Mouse (Mus musculus) midbrain, embryonic 15.5 days (tissue): ENCODE measurements around the gene Pak6. TPM values are rescaled to one million over a fixed set of nuclear protein-coding genes. Genes with fewer than 3 reads are reported as not detected.

Source experiments
- ATAC-seq: fragments of 200-750 bp; cut with Nextera tagmentation; replicated peaks from 2 replicates; pipeline ENCODE4 v1.8.0; 2017; ENCODE audit warnings: moderate TSS enrichment
- H3K27ac ChIP-seq: fragments of 300-500 bp; sonication (generic); 2 replicates; pipeline ENCODE4 v1.5.1; 2015; ENCODE audit warnings: mild to moderate bottlenecking, inconsistent platforms
- H3K27me3 ChIP-seq: fragments of 300-500 bp; sonication (generic); replicated peaks from 2 replicates; pipeline ENCODE4 v1.6.1; 2015; ENCODE audit warnings: inconsistent platforms
- H3K36me3 ChIP-seq: fragments of 300-500 bp; sonication (generic); replicated peaks from 2 replicates; pipeline ENCODE4 v1.6.1; 2015; ENCODE audit warnings: inconsistent platforms
- H3K4me1 ChIP-seq: fragments of 300-500 bp; sonication (generic); 2 replicates; pipeline ENCODE4 v1.6.1; 2015; ENCODE audit warnings: inconsistent platforms
- H3K4me2 ChIP-seq: fragments of 300-500 bp; sonication (generic); 2 replicates; pipeline ENCODE4 v1.6.1; 2015; ENCODE audit warnings: inconsistent platforms, mild to moderate bottlenecking, moderate library complexity
- H3K4me3 ChIP-seq: fragments of 300-500 bp; sonication (generic); 2 replicates; pipeline ENCODE4 v1.5.1; 2015; ENCODE audit warnings: mild to moderate bottlenecking, inconsistent platforms
- H3K9ac ChIP-seq: fragments of 300-500 bp; sonication (generic); 2 replicates; pipeline ENCODE4 v1.6.1; 2015; ENCODE audit warnings: mild to moderate bottlenecking, inconsistent platforms
- H3K9me3 ChIP-seq: fragments of 300-500 bp; sonication (generic); 2 replicates; pipeline ENCODE4 v1.6.1; 2016; ENCODE audit warnings: inconsistent platforms
- WGBS: fragments of 180-500 bp; shearing (Covaris S2); methylation state at CpG from one replicate; pipeline ENCODE4 v1.1.7; 2015; ENCODE audit warnings: mixed read lengths; 5-methylcytosine and 5-hydroxymethylcytosine counted together
- polyA plus RNA-seq: library from polyadenylated mRNA; unstranded; fragments of >200 nt; fragmentation: Nextera tagmentation; extraction: Ambion mirVana; gene quantifications from 2 replicates; pipeline ENCODE4 v1.2.1, GENCODE M21; 2015

Gene Pak6
- 67.8 and 69.1 TPM in 2 replicates for polyA plus RNA-seq

GRCm38 (mm10) chr2:118662902-118663803 lies at the start of gene Pak6:
Gene Pak6, plus strand, starts transcription at chr2:118663303.
- Histone ChIP-seq H3K4me2 (peak within 1 kb of the TSS; percentile 68), H3K36me3 (no peaks in the 10 kb centered on the region), H3K4me3 (peak within 1 kb of the TSS; percentile 59), H3K27ac (peak within 1 kb of the TSS; percentile 83), H3K27me3 (no peaks in the 10 kb centered on the region), H3K9me3 (no peaks in the 10 kb centered on the region), H3K4me1 (peaks cover 62% of the 10 kb centered on the region), H3K9ac (peak within 1 kb of the TSS; percentile 68)
- ATAC-seq: peak; percentile 69
- under 1% methylated on average over 37 of the region's 37 CpGs for WGBS

DNA sequence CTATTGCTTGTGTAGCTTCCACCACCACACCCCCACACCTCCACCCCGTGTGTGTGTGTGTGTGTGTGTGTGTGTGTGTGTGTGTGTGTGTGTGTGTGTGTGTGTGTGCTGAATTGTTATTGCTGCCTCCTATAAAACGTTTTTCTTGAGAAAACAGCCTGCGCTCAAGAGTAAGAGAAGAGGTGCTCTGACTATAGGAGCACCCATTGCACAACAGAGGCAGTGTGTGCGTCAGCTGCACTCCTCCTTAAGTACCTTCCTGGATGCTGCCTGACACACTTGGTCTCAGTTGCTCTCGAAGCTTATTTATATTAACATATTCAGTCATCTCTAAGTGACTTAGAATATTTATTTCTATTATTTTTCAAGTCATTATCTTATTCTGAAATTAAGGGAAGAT lies 45.1 kb upstream of the Pak6 start:
- Histone ChIP-seq H3K36me3 (no peaks in the 10 kb centered on the region), H3K27ac (no peak overlapping the region), H3K9ac (no peak overlapping the region), H3K4me2 (no peak overlapping the region), H3K27me3 (no peaks in the 10 kb centered on the region), H3K4me1 (no peaks in the 10 kb centered on the region), H3K4me3 (no peak overlapping the region), H3K9me3 (no peaks in the 10 kb centered on the region)
- ATAC-seq: no peak
- 91% methylated on average over 4 of the region's 5 CpGs for WGBS

DNA sequence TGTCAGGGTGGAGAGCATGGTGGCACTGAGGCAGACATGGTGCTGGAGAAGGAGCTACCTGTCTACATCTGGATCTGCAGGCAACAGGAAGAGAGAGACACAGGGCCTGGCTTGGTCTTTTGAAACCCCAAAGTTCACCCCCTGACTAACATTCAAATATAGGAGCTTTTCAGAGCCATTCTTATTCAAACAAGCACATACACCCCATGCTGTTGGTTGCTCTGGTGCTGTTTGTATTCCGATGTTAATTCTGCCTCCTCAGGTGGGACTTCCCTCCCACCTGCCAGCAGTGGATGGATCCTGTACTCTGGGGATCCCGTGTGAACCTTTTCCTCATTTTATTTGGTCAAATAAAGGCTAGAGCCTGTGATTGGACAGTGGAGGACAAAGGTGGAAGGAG lies 43.0 kb upstream of the Pak6 start:
- H3K9me3 ChIP-seq: no peaks in the 10 kb centered on the region

DNA sequence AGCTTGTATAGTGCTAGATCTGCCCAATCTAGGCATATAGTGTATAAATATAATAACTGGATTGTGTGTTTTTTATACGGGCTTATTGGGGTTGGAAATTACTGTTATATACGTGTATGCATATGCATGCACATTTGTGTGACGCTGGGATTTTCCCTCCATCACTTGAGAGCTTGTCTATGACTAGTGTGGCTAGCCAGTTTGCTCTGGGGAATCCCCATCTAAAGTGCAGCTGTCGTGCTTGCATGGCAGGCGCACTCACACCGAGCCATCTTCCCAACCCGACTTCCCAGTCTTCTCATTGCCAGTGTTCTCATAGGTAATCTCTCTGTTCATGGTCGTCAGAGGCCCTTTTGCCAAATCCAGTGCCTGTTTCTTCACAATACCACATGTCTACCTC lies 42.5 kb upstream of the Pak6 start:
- H3K9ac ChIP-seq: no peak overlapping the region
- no peaks in the 10 kb centered on the region for H3K36me3 ChIP-seq
- H3K27me3 ChIP-seq: no peaks in the 10 kb centered on the region
- 88% methylated on average over 8 of the region's 8 CpGs for WGBS
- H3K27ac ChIP-seq: no peak overlapping the region
- H3K4me2 ChIP-seq: no peak overlapping the region
- H3K9me3 ChIP-seq: no peaks in the 10 kb centered on the region
- no peaks in the 10 kb centered on the region for H3K4me1 ChIP-seq
- no peak overlapping the region for H3K4me3 ChIP-seq
- ATAC-seq: no peak

More for the DNA sequence above, 43.0 kb upstream of the Pak6 start:
- Histone ChIP-seq H3K27me3 (no peaks in the 10 kb centered on the region), H3K36me3 (no peaks in the 10 kb centered on the region), H3K4me2 (no peak overlapping the region), H3K27ac (no peak overlapping the region), H3K9ac (no peak overlapping the region), H3K4me1 (no peaks in the 10 kb centered on the region), H3K4me3 (no peak overlapping the region)
- no peak for ATAC-seq
- 75% methylated on average over 2 of the region's 2 CpGs for WGBS

GRCm38 (mm10) chr2:118629276-118629675 lies 33.8 kb upstream of the Pak6 start:
- H3K4me2 ChIP-seq: no peak overlapping the region
- H3K4me1 ChIP-seq: no peaks in the 10 kb centered on the region
- 95% methylated on average over 6 of the region's 6 CpGs for WGBS

GRCm38 (mm10) chr2:118633441-118633840 lies 29.7 kb upstream of the Pak6 start:
- Histone ChIP-seq H3K27ac (no peak overlapping the region), H3K4me1 (no peaks in the 10 kb centered on the region), H3K4me2 (no peak overlapping the region), H3K4me3 (no peak overlapping the region), H3K9ac (no peak overlapping the region), H3K9me3 (no peaks in the 10 kb centered on the region), H3K27me3 (no peaks in the 10 kb centered on the region), H3K36me3 (no peaks in the 10 kb centered on the region)
- 47% methylated on average over 5 of the region's 5 CpGs for WGBS
- ATAC-seq: no peak

More at GRCm38 (mm10) chr2:118629276-118629675, 33.8 kb upstream of the Pak6 start:
- H3K27me3 ChIP-seq: no peaks in the 10 kb centered on the region
- no peak for ATAC-seq
- H3K27ac ChIP-seq: no peak overlapping the region
- H3K9me3 ChIP-seq: no peaks in the 10 kb centered on the region
- no peaks in the 10 kb centered on the region for H3K36me3 ChIP-seq
- H3K9ac ChIP-seq: no peak overlapping the region
- no peak overlapping the region for H3K4me3 ChIP-seq

GRCm38 (mm10) chr2:118637258-118637657 lies 25.8 kb upstream of the Pak6 start:
- no peaks in the 10 kb centered on the region for H3K27me3 ChIP-seq
- no peaks in the 10 kb centered on the region for H3K9me3 ChIP-seq
- H3K4me3 ChIP-seq: no peak overlapping the region
- no peaks in the 10 kb centered on the region for H3K36me3 ChIP-seq
- H3K9ac ChIP-seq: no peak overlapping the region
- whole genome bisulfite sequencing: 66% methylated on average over 5 of the region's 5 CpGs
- H3K27ac ChIP-seq: no peak overlapping the region
- H3K4me1 ChIP-seq: no peaks in the 10 kb centered on the region
- no peak for ATAC-seq
- no peak overlapping the region for H3K4me2 ChIP-seq

DNA sequence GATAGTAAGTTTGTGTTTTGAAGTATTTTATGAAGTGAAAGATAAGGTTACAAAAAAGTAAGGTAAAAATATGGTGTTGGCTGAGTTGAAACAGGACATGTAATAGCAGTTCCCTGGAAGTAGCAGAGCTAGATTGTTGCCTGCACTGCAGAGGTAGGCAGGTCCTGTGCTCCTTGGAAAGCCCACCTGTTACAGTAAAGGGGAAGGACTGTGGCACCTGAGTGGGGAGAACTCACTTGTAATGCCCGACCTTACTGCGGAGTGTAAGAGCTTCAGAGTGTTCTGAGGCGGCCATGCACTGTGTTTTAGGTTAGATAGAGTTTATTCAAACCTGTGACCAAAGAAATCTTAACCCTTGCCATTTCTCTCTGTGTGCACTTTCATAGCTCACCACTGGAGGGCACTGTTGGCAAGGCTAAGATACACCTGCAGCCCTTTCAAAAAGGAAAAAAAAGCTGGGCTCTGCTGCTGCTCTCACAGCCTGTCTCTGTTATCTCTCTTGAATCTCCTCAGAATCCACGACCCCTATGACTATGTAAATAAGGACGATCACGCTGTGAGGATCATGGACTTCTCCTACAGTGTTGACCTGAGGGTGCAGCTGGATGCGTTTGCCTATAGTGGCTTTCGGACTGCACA lies 25.1 kb upstream of the Pak6 start:
- H3K4me2 ChIP-seq: no peak overlapping the region
- H3K9ac ChIP-seq: no peak overlapping the region
- no peaks in the 10 kb centered on the region for H3K27me3 ChIP-seq
- H3K36me3 ChIP-seq: no peaks in the 10 kb centered on the region
- H3K9me3 ChIP-seq: no peaks in the 10 kb centered on the region
- H3K27ac ChIP-seq: no peak overlapping the region
- 39% methylated on average over 8 of the region's 8 CpGs for WGBS
- H3K4me3 ChIP-seq: no peak overlapping the region
- no peaks in the 10 kb centered on the region for H3K4me1 ChIP-seq
- peak; percentile 83 for ATAC-seq

DNA sequence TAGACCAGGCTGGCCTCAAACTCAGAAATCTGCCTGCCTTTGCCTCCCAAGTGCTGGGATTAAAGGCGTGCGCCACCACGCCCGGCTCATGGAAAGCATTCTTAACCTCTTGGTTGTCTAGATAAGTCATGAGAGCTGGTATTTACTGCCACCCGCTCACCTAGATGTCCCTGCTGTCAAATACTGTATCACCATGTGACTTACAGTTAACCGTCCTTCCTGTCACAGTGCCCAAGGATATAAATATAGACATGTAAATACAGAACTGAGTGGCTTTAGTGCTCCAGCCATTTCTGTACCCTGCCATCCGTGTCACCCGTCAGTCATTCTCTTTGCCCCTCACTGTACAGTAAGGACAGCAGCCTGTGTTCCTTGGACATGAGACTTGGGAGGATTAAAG lies 24.4 kb upstream of the Pak6 start:
- no peaks in the 10 kb centered on the region for H3K4me1 ChIP-seq
- no peak overlapping the region for H3K9ac ChIP-seq
- H3K27me3 ChIP-seq: no peaks in the 10 kb centered on the region
- WGBS: 94% methylated on average over 8 of the region's 8 CpGs
- no peaks in the 10 kb centered on the region for H3K9me3 ChIP-seq
- no peak overlapping the region for H3K4me2 ChIP-seq
- H3K36me3 ChIP-seq: no peaks in the 10 kb centered on the region
- H3K27ac ChIP-seq: no peak overlapping the region
- 0 out of 2 replicates have a peak, but pooled peaks have one; percentile 33 for ATAC-seq
- no peak overlapping the region for H3K4me3 ChIP-seq

DNA sequence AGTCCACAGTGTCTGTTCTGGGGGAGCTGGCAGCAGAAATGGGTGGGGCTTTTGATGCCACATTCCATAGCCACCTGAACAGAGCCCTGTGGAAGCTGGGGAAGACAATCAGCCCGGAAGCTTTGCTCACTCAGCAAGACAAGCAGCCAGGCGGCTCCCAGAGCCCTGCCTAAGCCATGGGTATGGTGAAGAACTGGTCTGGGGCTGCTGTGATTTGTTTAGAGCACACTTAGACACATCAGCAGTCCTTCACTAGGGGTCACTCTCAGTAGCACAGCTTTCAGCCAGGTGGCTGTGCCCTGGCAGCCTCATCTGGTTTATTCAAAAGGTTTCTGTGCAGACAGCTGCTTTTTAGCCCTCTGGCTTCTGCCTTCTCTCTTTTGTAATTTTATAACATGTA lies 22.0 kb upstream of the Pak6 start:
- no peak overlapping the region for H3K4me3 ChIP-seq
- no peaks in the 10 kb centered on the region for H3K4me1 ChIP-seq
- H3K27ac ChIP-seq: no peak overlapping the region
- H3K27me3 ChIP-seq: no peaks in the 10 kb centered on the region
- 63% methylated on average over 2 of the region's 2 CpGs for WGBS
- ATAC-seq: no peak
- no peak overlapping the region for H3K9ac ChIP-seq
- no peaks in the 10 kb centered on the region for H3K9me3 ChIP-seq
- no peaks in the 10 kb centered on the region for H3K36me3 ChIP-seq
- H3K4me2 ChIP-seq: no peak overlapping the region

- H3K36me3 ChIP-seq: no peaks in the 10 kb centered on the region
- H3K27ac ChIP-seq: no peak overlapping the region
- no peaks in the 10 kb centered on the region for H3K27me3 ChIP-seq
- 86% methylated on average over 3 of the region's 3 CpGs for WGBS
- no peak for ATAC-seq
- no peak overlapping the region for H3K4me2 ChIP-seq
- H3K4me1 ChIP-seq: no peaks in the 10 kb centered on the region
- no peak overlapping the region for H3K4me3 ChIP-seq
- no peak overlapping the region for H3K9ac ChIP-seq
- no peaks in the 10 kb centered on the region for H3K9me3 ChIP-seq
These were observed 20.7 kb upstream of the Pak6 start for GRCm38 (mm10) chr2:118642431-118642830.

DNA sequence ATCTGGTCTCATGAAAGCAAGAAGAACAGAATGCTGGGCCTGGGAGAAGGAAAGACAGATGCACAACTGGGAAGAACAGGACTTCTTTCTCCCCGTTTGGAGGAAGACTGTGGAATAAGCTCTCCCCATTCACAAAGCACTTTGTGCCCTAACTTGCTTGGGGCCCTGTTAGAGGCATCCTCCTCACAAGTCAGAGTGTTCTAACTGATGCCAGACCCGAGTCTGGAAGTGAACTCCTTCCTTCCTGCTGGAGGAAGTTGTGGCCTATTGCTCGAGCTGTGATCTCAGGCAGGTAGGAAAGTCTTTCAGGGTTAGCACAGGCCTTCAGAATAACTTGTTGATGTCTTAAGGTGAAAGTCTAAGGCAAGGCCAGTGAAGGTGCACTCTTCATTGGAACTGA lies 20.2 kb upstream of the Pak6 start:
- Histone ChIP-seq H3K9me3 (no peaks in the 10 kb centered on the region), H3K4me2 (no peak overlapping the region), H3K27me3 (no peaks in the 10 kb centered on the region), H3K27ac (no peak overlapping the region), H3K4me3 (no peak overlapping the region), H3K4me1 (no peaks in the 10 kb centered on the region), H3K9ac (no peak overlapping the region), H3K36me3 (no peaks in the 10 kb centered on the region)
- ATAC-seq: no peak
- 74% methylated on average over 3 of the region's 3 CpGs for WGBS
